Mouse (Mus musculus) embryonic facial prominence, embryonic 15.5 days (tissue): ENCODE data around the gene Ptprn2. TPM values are rescaled to one million over a fixed set of nuclear protein-coding genes. Genes with fewer than 3 reads are reported as not detected.

Experiments
- ATAC-seq: fragments of 200-750 bp; cut with Nextera tagmentation; 2 replicates; pipeline ENCODE4 v1.8.0; 2017; ENCODE audit warnings: low read depth, moderate TSS enrichment; ENCODE audit not compliant: insufficient number of reproducible peaks, low FRiP score, low TSS enrichment
- H3K27ac ChIP-seq: fragments of 300-500 bp; sonication (generic); replicated peaks from 2 replicates; pipeline ENCODE4 v1.5.1; 2015; ENCODE audit warnings: mild to moderate bottlenecking, inconsistent platforms
- H3K27me3 ChIP-seq: fragments of 300-500 bp; sonication (generic); 2 replicates; pipeline ENCODE4 v1.6.1; 2015; ENCODE audit warnings: inconsistent platforms
- H3K36me3 ChIP-seq: fragments of 300-500 bp; sonication (generic); 2 replicates; pipeline ENCODE4 v1.6.1; 2015; ENCODE audit warnings: mild to moderate bottlenecking, inconsistent platforms
- H3K4me1 ChIP-seq: fragments of 300-500 bp; sonication (generic); 2 replicates; pipeline ENCODE4 v1.6.1; 2015; ENCODE audit warnings: inconsistent platforms
- H3K4me2 ChIP-seq: fragments of 300-500 bp; sonication (generic); replicated peaks from 2 replicates; pipeline ENCODE4 v1.6.1; 2015; ENCODE audit warnings: mild to moderate bottlenecking, inconsistent platforms
- H3K4me3 ChIP-seq: fragments of 300-500 bp; sonication (generic); replicated peaks from 2 replicates; pipeline ENCODE4 v1.5.1; 2015; ENCODE audit warnings: mild to moderate bottlenecking, inconsistent platforms
- H3K9ac ChIP-seq: fragments of 300-500 bp; sonication (generic); 2 replicates; pipeline ENCODE4 v1.6.1; 2015; ENCODE audit warnings: inconsistent platforms
- H3K9me3 ChIP-seq: fragments of 300-500 bp; sonication (generic); replicated peaks from 2 replicates; pipeline ENCODE4 v1.6.1; 2016; ENCODE audit warnings: inconsistent platforms
- WGBS: fragments of 180-500 bp; shearing (Covaris S2); methylation state at CpG from one replicate; pipeline ENCODE4 v1.1.7; 2015; 5-methylcytosine and 5-hydroxymethylcytosine counted together
- polyA plus RNA-seq: library from polyadenylated mRNA; unstranded; fragments of >200 nt; fragmentation: Nextera tagmentation; extraction: Ambion mirVana; gene quantifications from 2 replicates; pipeline ENCODE4 v1.2.1, GENCODE M21; 2015

Gene Ptprn2
- polyA plus RNA-seq, 1 experiment from 2014 or later = 0.12 TPM

DNA sequence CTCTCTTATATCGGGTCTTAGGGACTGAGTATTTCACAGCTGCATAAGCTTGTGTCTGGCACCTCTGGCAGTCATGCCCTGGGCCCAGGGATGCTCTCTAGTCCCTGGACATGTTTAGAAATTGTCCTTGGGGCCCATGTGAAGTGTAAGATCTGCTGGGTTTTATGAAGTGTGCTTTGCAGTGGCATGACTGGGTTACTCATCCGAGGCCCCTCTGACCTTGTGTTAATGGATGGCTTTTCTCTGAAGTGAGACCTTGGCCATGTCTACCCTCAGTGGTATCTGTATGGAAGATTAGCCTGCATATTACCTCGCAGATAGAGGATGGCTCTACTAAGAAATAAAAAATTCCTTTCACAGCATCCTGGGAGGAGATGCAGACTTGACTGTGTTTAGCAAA is 464.2 kb downstream of the Ptprn2 start:
- no peak overlapping the region for H3K9ac ChIP-seq
- WGBS = 73% methylated on average over 3 of the region's 3 CpGs

DNA sequence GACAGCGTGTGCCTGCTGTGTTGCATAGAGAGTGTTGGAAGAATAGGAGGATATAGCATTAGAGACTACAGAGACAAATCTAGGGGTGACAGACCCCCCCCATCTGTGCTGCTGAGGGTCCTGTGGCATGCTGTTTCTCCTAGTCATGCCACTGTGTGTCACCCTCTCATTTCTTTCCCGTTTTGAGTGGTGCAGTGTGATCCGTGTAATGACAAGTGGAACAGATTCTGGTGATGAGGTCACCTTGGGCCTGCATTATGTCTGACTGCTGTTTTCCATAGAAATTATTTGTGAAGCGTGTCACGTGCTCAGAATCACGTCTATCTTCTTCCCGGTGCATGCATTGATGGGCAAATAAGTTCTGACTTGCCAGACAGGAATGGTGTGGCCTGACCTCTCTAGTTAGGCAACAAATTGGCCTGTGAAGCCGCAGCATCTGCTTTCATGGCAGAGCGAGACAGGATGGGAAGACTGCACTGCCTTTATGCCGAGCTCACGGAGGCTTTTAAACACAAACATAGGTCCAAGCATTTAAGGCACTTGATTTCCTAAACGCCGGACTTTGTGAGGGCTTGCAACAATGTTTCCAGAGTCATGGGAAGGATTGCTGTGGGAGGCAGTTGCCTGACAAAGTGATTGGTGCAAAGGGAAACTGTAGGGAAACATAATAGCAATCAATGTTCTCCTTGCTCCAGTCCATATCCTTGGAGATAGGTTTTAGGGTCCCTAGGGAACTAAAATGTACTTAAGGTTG is 467.1 kb downstream of the Ptprn2 start:
- Histone ChIP-seq H3K27ac (no peak overlapping the region), H3K36me3 (no peaks in the 10 kb centered on the region), H3K4me1 (no peaks in the 10 kb centered on the region), H3K9ac (no peak overlapping the region), H3K9me3 (no peaks in the 10 kb centered on the region), H3K27me3 (no peaks in the 10 kb centered on the region), H3K4me2 (no peak overlapping the region), H3K4me3 (no peak overlapping the region)
- WGBS = 61% methylated on average over 13 of the region's 13 CpGs
- ATAC-seq = no peak

More for the DNA sequence above, 464.2 kb downstream of the Ptprn2 start:
- H3K4me3 ChIP-seq = no peak overlapping the region
- no peaks in the 10 kb centered on the region for H3K4me1 ChIP-seq
- no peaks in the 10 kb centered on the region for H3K9me3 ChIP-seq
- H3K4me2 ChIP-seq = no peak overlapping the region
- H3K27ac ChIP-seq = no peak overlapping the region
- no peaks in the 10 kb centered on the region for H3K27me3 ChIP-seq
- no peaks in the 10 kb centered on the region for H3K36me3 ChIP-seq
- ATAC-seq = no peak

DNA sequence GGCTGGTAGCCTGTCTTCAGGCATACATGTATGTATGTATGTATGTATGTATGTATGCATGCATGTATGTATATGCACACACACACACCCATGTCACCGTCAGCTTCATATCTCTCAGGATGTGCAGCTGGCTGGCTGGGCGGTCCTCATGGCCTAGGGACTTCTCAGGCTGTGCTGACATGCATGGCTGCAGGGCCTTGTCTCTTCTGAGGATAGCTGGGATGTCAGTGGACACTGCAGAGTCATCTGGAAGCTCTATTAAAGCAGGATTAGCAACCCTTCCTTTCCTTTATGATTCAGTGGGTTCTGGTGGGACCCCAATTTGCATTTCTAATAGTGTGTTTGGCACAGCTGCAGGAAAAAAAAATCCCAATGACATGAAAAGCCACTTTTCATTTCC is 473.6 kb downstream of the Ptprn2 start:
- ATAC-seq = no peak
- Histone ChIP-seq H3K9me3 (no peaks in the 10 kb centered on the region), H3K9ac (no peak overlapping the region), H3K27me3 (no peaks in the 10 kb centered on the region), H3K4me1 (no peaks in the 10 kb centered on the region), H3K27ac (no peak overlapping the region), H3K4me2 (no peak overlapping the region), H3K4me3 (no peak overlapping the region), H3K36me3 (no peaks in the 10 kb centered on the region)
- WGBS = 72% methylated on average over 2 of the region's 2 CpGs

DNA sequence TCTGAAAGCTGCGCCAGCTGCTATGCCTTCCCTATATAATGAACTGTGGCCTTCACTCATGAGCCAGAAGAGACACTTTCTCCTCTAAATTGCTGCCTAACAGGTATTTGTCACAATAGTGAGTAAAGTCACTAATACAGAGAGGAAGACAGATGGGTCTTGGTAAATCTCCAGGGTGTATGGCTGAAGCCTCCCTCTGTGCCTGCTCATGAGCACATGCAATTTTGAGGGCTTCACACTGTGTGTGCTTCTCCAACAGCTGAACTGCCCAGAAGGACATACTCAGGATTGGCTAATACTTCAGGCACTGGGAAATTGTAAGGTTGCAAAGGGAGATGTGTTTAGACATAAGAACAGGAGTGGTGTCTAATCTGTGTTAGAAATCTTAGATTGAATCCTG is 478.4 kb downstream of the Ptprn2 start:
- H3K4me1 ChIP-seq = no peaks in the 10 kb centered on the region
- H3K4me3 ChIP-seq = no peak overlapping the region
- no peak overlapping the region for H3K4me2 ChIP-seq
- no peak overlapping the region for H3K27ac ChIP-seq
- no peaks in the 10 kb centered on the region for H3K27me3 ChIP-seq
- H3K9me3 ChIP-seq = no peaks in the 10 kb centered on the region
- H3K9ac ChIP-seq = no peak overlapping the region
- WGBS = 97% methylated on average over 1 of the region's 1 CpGs
- no peak; the same call in 1 of the 2 replicates for ATAC-seq
- no peaks in the 10 kb centered on the region for H3K36me3 ChIP-seq

DNA sequence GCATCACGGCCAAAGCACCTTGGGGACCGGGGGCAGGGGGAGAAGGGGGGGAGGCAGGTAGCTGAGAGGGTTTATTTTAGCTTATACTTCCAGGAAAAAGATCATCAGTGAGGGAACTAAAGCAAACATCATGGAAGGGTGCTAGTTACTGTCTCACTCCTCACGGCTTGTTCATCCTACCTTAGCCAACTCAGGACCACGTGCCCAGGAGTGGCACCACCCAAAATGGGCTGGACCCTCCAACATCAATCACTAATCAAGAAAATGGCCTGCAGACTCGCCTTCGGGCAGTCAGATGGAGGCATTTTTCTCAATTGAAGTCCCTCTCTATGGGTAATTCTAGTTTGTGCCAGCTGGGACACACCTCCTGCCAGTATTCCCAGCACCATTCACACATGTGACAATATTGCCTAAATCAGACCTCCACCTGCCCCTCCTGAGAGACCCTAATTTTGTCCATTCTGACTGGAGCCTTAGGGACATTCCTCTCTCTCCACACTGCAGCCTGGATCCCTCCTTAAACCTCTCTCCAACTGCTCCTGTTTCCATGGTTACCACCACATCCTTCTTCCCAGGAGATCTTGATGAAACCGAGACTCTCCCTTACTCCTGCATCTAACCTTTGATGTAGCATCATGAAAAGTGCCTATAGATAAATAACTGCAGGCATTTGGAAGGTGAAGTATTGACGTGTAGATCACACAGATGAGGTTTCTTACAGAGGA is 482.9 kb downstream of the Ptprn2 start:
- Histone ChIP-seq H3K4me1 (no peaks in the 10 kb centered on the region), H3K9me3 (no peaks in the 10 kb centered on the region), H3K9ac (no peak overlapping the region), H3K36me3 (no peaks in the 10 kb centered on the region), H3K27me3 (no peaks in the 10 kb centered on the region), H3K27ac (no peak overlapping the region), H3K4me2 (no peak overlapping the region), H3K4me3 (no peak overlapping the region)
- WGBS = 58% methylated on average over 8 of the region's 8 CpGs
- ATAC-seq = no peak; the same call in 1 of the 2 replicates

DNA sequence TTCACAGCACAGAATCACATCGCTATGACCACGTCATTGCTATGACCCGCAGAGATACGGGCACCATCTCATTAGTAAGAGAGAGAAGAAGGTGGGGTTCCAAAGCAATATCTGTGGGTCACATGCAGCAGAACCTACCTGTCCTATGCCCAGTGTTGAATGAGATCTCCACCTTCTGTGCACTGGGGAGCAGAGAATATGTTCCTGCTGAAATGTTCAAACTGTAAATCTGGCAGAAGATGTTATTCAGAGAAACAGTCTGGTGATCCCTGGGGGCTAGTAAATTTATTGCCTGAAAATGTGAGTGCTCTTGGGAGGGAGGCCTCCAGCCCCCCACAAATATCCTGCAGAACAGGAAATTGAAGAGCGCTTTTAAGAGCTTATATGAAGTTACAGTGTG is 490.0 kb downstream of the Ptprn2 start:
- Histone ChIP-seq H3K9me3 (no peaks in the 10 kb centered on the region), H3K36me3 (no peaks in the 10 kb centered on the region), H3K4me3 (no peak overlapping the region), H3K9ac (no peak overlapping the region), H3K27me3 (no peaks in the 10 kb centered on the region), H3K4me1 (no peaks in the 10 kb centered on the region), H3K27ac (no peak overlapping the region), H3K4me2 (no peak overlapping the region)
- 64% methylated on average over 5 of the region's 5 CpGs for WGBS
- ATAC-seq = no peak

DNA sequence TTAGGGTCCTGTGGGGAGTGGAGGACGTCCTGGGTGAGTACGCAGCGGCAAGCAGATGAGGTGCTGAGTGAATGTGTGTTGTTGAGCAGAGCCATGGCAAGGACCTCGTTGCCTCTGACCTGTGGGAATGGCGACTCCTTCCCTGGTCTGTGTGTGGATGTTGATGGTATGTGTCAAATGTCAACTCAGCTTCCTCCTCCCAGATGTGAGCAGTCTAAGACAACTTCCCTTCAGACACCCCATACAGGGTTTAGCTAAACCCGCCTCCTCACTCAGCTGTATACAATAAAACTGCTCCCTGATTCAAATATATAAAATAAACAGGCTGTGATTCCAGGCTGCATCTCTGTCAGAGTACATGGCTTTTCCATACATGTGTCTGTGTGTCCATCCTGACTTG is 491.5 kb downstream of the Ptprn2 start:
- WGBS = 76% methylated on average over 6 of the region's 6 CpGs
- H3K4me1 ChIP-seq = no peaks in the 10 kb centered on the region
- H3K4me2 ChIP-seq = no peak overlapping the region
- no peak overlapping the region for H3K27ac ChIP-seq
- H3K9me3 ChIP-seq = no peaks in the 10 kb centered on the region
- ATAC-seq = no peak
- H3K9ac ChIP-seq = no peak overlapping the region
- no peaks in the 10 kb centered on the region for H3K36me3 ChIP-seq
- no peaks in the 10 kb centered on the region for H3K27me3 ChIP-seq
- H3K4me3 ChIP-seq = no peak overlapping the region

DNA sequence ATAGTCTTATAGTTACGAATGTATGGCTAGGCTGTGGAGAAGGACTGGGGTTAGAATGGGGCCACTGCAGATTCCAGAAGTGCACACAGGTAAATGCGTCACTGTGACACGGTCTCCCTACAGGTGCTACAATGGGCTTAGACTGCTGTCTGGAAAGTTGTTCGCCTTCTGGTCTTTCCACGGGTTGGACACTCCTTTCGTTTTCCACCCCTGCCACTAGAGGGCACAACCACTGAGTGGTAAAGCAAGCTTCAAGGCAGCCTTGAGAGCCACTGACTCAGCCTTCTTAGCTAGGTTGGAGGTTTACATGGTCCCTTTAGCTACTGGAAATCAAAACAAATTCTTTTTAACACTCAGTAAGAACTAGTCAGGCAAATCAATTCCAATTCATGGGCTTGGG is 492.7 kb downstream of the Ptprn2 start:
- no peak overlapping the region for H3K27ac ChIP-seq
- H3K4me2 ChIP-seq = no peak overlapping the region
- no peaks in the 10 kb centered on the region for H3K27me3 ChIP-seq
- H3K4me1 ChIP-seq = no peaks in the 10 kb centered on the region
- ATAC-seq = no peak
- H3K9me3 ChIP-seq = no peaks in the 10 kb centered on the region
- H3K4me3 ChIP-seq = no peak overlapping the region
- no peak overlapping the region for H3K9ac ChIP-seq
- H3K36me3 ChIP-seq = no peaks in the 10 kb centered on the region
- WGBS = 80% methylated on average over 6 of the region's 6 CpGs

DNA sequence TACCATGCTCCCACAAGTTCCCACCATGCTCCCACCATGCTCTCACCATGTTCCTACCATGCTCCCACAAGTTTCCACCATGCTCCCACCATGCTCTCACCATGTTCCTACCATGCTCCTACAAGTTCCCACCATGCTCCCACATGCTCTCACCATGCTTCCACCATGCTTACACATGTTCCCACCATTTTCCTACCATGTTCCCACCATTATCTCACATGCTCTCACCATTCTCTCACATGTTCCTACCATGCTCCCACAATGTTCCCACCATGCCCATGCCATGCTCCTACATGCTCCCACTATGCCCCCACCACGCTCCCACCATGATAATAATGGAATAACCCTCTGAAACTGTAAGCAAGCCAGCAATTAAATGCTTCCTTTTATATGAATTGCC is 495.8 kb downstream of the Ptprn2 start:
- Histone ChIP-seq H3K27ac (no peak overlapping the region), H3K9me3 (no peaks in the 10 kb centered on the region), H3K4me2 (no peak overlapping the region), H3K4me3 (no peak overlapping the region), H3K4me1 (no peaks in the 10 kb centered on the region), H3K27me3 (no peaks in the 10 kb centered on the region), H3K9ac (no peak overlapping the region), H3K36me3 (no peaks in the 10 kb centered on the region)
- 75% methylated on average over 1 of the region's 1 CpGs for WGBS
- no peak for ATAC-seq

DNA sequence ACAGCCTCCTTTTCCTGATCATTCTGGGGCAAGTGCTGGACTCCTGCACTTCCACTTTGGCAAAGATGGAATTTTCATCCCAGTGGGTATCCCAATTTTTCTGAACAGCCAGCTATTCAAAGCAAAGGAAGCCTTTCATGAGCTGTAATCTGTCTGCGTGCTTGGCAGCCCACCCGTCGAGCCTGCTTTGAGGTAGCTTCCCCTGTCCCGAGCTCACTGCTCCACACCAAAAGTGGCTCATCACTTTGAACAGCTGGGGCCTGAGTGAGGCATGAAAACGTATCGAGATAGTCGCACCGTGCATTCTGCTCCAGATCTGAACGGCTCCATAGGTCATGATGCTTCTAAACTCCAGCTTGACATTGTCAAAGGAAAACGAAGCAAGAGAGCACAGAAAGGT is 503.6 kb downstream of the Ptprn2 start:
- ATAC-seq = no peak
- no peaks in the 10 kb centered on the region for H3K36me3 ChIP-seq
- 68% methylated on average over 10 of the region's 10 CpGs for WGBS
- H3K27me3 ChIP-seq = no peaks in the 10 kb centered on the region
- no peak overlapping the region for H3K4me3 ChIP-seq
- no peaks in the 10 kb centered on the region for H3K9me3 ChIP-seq
- H3K4me2 ChIP-seq = no peak overlapping the region
- H3K27ac ChIP-seq = no peak overlapping the region
- H3K9ac ChIP-seq = no peak overlapping the region
- H3K4me1 ChIP-seq = no peaks in the 10 kb centered on the region

DNA sequence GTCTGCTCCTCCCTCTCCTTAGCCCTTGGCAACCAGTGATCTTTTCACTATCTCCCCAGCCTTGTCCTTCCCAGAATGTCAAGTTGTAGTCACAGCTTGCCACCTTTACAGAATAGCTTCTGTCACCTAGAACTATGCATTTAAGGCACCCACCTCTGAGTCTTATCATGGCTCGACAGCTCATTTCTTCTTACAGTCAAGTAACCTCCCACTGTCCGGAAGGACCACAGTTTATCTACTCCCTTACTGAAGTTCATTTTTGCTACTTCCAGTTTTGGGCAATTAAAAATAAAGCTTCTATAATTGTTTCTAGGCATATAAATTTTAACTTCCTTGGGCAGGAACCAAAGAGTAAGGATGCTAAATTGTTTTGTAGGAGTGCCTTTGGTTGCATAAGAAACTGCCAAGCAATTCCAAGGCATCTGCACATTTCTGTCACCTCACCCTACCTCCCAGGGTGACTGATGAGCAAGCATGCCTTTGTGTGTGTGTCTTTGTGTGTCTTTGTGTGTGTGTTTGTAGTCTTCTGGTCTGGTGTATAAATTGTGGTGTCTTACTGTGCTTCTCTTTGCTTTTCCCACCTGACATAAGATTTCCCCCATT is 516.1 kb downstream of the Ptprn2 start:
- no peaks in the 10 kb centered on the region for H3K27me3 ChIP-seq
- WGBS = 85% methylated on average over 2 of the region's 2 CpGs

More for the DNA sequence above, 516.1 kb downstream of the Ptprn2 start:
- no peak overlapping the region for H3K9ac ChIP-seq
- H3K36me3 ChIP-seq = no peaks in the 10 kb centered on the region
- no peak overlapping the region for H3K4me2 ChIP-seq
- H3K27ac ChIP-seq = no peak overlapping the region
- no peak overlapping the region for H3K4me3 ChIP-seq
- H3K9me3 ChIP-seq = no peaks in the 10 kb centered on the region
- no peaks in the 10 kb centered on the region for H3K4me1 ChIP-seq
- ATAC-seq = no peak
